Mouse (Mus musculus) testis, adult 2 months (tissue): ENCODE results near the gene Rraga. TPM values are rescaled to one million over a fixed set of nuclear protein-coding genes. Genes with fewer than 3 reads are reported as not detected.

Source experiments
- H3K27ac ChIP-seq: fragments of 200-500 bp; 2 replicates; pipeline ENCODE4 v1.5.1; 2012; ENCODE audit warnings: low read depth, low read length; ENCODE audit not compliant: control insufficient read depth, insufficient read depth
- H3K27me3 ChIP-seq: fragments of 200-500 bp; 2 replicates; pipeline ENCODE4 v1.6.1; 2012; ENCODE audit warnings: mild to moderate bottlenecking, low read length, moderate library complexity; ENCODE audit not compliant: control insufficient read depth, insufficient read depth
- H3K36me3 ChIP-seq: fragments of 200-500 bp; 2 replicates; pipeline ENCODE4 v1.6.1; 2012; ENCODE audit warnings: mild to moderate bottlenecking, low read length; ENCODE audit not compliant: control insufficient read depth, insufficient read depth
- H3K4me1 ChIP-seq: fragments of 200-500 bp; 2 replicates; pipeline ENCODE4 v1.6.1; 2012; ENCODE audit warnings: low read length; ENCODE audit not compliant: control insufficient read depth, insufficient read depth
- H3K4me3 ChIP-seq: fragments of 200-500 bp; 2 replicates; pipeline ENCODE4 v1.5.1; 2012; ENCODE audit warnings: low read depth, mild to moderate bottlenecking, low read length, moderate library complexity, mixed read lengths; ENCODE audit not compliant: control insufficient read depth
- CTCF ChIP-seq: fragments of 200-500 bp; IDR thresholded peaks from 2 replicates; pipeline ENCODE4 v1.5.1; 2012; ENCODE audit warnings: low read depth, mild to moderate bottlenecking, inconsistent platforms, low read length, moderate library complexity; ENCODE audit not compliant: control insufficient read depth, insufficient read depth, insufficient replicate concordance
- POLR2A ChIP-seq: fragments of 200-500 bp; IDR thresholded peaks from 2 replicates; pipeline ENCODE4 v1.6.1; 2012; ENCODE audit warnings: low read depth, mild to moderate bottlenecking, inconsistent platforms, low read length, moderate library complexity; ENCODE audit not compliant: control insufficient read depth
- polyA plus RNA-seq: library from polyadenylated mRNA; depleted of rRNA; stranded (reverse); fragments of >200 nt; gene quantifications from 2 replicates; pipeline ENCODE4 v1.2.3, GENCODE M21; 2012

The Rraga gene
- polyA plus RNA-seq, 1 experiment: 18.9 TPM

DNA sequence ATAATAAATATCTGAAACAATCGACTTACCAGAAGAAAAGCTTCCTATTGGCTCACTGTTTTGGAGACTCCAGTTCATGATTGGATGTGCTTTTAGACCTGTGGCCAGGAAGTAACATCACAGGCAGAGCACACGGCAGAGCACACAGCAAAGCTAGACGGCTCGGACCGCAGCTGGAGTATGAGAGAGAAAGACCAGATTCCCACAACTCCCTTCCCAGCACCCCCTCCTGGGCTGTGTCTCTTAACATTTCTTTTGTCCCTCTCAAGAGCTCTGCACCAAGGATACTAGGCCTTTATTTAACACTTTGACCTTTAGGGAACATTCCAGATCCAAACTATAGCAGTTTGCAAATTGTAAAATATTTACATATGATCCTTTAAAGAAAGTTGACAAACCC, 36.5 kb upstream of the Rraga start:
- TF ChIP-seq CTCF: no peak
- TF ChIP-seq POLR2A: no peak
- Histone ChIP-seq H3K27me3 (no peaks in the 10 kb centered on the region), H3K4me3 (no peak overlapping the region), H3K27ac (no peak overlapping the region), H3K4me1 (peaks cover 3% of the 10 kb centered on the region; the same call in 1 of the 2 replicates), H3K36me3 (no peaks in the 10 kb centered on the region)

- H3K36me3 ChIP-seq: no peaks in the 10 kb centered on the region
- peaks cover 3% of the 10 kb centered on the region; the same call in 1 of the 2 replicates for H3K4me1 ChIP-seq
- no peaks in the 10 kb centered on the region for H3K27me3 ChIP-seq
- H3K4me3 ChIP-seq: no peak overlapping the region
- TF ChIP-seq POLR2A (no peak), CTCF (no peak)
- H3K27ac ChIP-seq: no peak overlapping the region
Measured at GRCm38 (mm10) chr4:86541573-86541972, 33.9 kb upstream of the Rraga start.

DNA sequence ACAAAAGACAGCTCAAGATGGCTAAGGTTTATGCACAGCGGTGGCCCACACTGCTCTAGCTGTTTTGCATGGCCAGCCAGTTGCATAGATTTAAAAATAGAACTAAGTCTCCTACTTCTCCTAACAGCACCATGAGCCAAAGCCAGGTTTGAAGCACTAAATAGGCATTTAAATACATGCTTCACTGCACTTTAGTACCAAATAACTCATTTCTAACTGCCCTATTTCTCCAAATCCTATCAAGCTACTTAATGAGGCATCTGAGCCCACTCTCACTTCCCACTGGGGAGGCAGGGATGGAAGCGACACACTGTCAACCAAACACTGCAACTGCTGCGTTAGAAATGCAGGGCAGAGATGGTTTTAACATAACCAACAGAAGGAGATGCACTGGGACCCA, 31.5 kb upstream of the Rraga start:
- TF ChIP-seq POLR2A (no peak), CTCF (no peak)
- no peak overlapping the region for H3K27ac ChIP-seq

GRCm38 (mm10) chr4:86545615-86546014, 29.9 kb upstream of the Rraga start:
- TF ChIP-seq CTCF (no peak), POLR2A (no peak)
- Histone ChIP-seq H3K27me3 (no peaks in the 10 kb centered on the region), H3K4me1 (peaks cover 3% of the 10 kb centered on the region; the same call in 1 of the 2 replicates), H3K27ac (no peak overlapping the region), H3K36me3 (no peaks in the 10 kb centered on the region), H3K4me3 (no peak overlapping the region)

More for the DNA sequence above, 31.5 kb upstream of the Rraga start:
- Histone ChIP-seq H3K4me1 (peaks cover 3% of the 10 kb centered on the region; the same call in 1 of the 2 replicates), H3K27me3 (no peaks in the 10 kb centered on the region), H3K4me3 (no peak overlapping the region), H3K36me3 (no peaks in the 10 kb centered on the region)

- H3K27ac ChIP-seq: no peak overlapping the region
- no peaks in the 10 kb centered on the region for H3K27me3 ChIP-seq
- no peak for TF ChIP-seq POLR2A
- no peak for TF ChIP-seq CTCF
- no peaks in the 10 kb centered on the region for H3K4me1 ChIP-seq
- no peaks in the 10 kb centered on the region for H3K36me3 ChIP-seq
- H3K4me3 ChIP-seq: no peak overlapping the region
Measured at GRCm38 (mm10) chr4:86548332-86548731, 27.1 kb upstream of the Rraga start.

DNA sequence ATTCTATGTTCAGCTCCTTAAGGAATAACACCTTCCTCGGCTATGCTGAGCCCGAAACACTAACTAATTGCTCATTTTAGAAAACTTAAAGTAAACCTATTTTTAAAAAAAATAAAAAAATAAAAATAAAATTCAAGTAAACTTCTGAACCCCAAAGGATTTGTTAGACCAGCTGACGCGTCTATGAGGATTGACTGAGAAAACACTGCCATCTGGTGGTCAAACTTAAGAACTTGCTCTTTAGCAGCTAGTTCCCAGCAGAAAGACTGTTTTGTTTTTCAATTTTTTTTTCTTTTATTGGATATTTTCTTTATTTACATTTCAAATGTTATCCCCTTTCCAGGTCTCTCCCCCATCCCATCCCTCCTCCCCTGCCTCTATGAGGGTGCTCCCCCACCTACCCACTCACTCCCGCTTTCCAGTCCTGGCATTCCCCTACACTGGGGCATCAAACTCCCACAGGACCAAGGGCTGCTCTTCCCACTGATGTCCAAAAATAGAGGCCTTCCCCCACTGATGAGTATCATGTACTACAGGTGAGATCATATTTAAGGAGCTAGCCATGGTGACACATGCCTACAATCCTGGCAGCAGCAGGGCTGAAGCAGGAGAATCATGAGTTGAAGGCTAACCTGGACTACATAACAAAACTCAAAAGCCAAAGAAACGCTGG, 20.3 kb upstream of the Rraga start:
- TF ChIP-seq POLR2A (no peak), CTCF (no peak)
- Histone ChIP-seq H3K36me3 (no peaks in the 10 kb centered on the region), H3K27me3 (no peaks in the 10 kb centered on the region), H3K27ac (no peak overlapping the region), H3K4me1 (no peaks in the 10 kb centered on the region; the same call in 1 of the 2 replicates), H3K4me3 (peak overlapping the region; percentile 84)

GRCm38 (mm10) chr4:86557371-86557770, 18.1 kb upstream of the Rraga start:
- no peaks in the 10 kb centered on the region for H3K36me3 ChIP-seq
- peaks cover 6% of the 10 kb centered on the region for H3K4me1 ChIP-seq
- peak overlapping the region; percentile 83 for H3K4me3 ChIP-seq
- no peaks in the 10 kb centered on the region for H3K27me3 ChIP-seq
- peak overlapping the region; percentile 30; the same call in 1 of the 2 replicates for H3K27ac ChIP-seq
- TF ChIP-seq CTCF (no peak), POLR2A (no peak)

- peak within 1 kb of the TSS; percentile 57 for H3K27ac ChIP-seq
- TF ChIP-seq CTCF (no peak), POLR2A (peak; percentile 76; the same call in 1 of the 2 replicates)
- no peaks in the 10 kb centered on the region for H3K36me3 ChIP-seq
- H3K4me3 ChIP-seq: peak within 1 kb of the TSS; percentile 83
- H3K27me3 ChIP-seq: no peaks in the 10 kb centered on the region
- peaks cover 6% of the 10 kb centered on the region for H3K4me1 ChIP-seq
Measured at GRCm38 (mm10) chr4:86558228-86558627, 17.2 kb upstream of the Rraga start, which contains the start of gene Saxo1. Saxo1 (minus strand) TSS chr4:86558328.
